7 mouse cellular contexts compared by ENCODE assay signal in the genomic region with DNA sequence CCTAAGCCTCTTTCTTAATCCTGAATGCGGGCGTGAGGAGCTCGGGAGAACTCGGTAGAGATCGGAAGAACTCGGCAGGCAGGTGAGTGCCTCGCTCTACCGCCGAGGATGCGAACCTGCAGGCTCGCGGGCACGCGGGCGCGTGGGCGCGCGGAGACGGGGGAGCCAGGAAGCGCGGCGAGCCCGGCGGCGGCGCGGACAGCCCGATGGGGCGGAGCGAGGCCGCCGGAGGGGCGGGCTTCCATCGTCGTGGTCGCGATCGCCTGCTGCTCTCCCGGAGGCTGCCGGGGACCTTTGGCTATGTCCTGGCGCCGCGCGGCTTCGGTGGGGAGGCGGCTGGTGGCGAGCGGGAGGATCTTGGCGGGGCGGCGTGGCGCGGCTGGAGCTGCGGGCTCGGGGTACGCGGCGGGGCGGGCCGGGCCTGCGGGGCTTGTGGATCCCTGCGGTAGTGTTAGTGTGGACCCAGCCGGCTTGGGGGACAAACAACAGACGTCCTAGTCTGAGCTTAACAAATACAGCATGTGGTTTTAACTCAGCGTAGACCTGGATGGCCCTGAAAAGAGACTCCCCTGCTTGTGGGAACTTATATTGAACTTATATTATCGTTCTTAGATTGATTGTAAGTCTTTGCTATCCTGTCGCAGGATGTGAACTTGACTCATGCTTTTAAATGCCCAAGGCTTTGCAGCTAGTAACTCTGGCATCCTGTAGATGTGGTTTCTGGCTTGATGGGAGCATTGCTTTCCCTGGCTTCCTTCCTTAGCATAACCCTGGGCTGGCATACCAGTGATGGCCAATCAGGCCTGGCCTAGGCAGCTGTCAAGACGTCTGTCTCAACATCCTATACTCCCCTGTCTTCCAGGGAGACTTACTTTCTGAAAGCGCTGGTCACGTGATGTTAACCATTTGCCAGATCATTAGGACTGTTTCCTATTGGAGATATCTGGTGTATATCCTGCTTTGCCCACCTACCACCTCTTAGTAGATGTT. TPM values are rescaled to one million over a fixed set of nuclear protein-coding genes. Genes with fewer than 3 reads are reported as not detected.
DNase-seq lines count a peak whose midpoint lies in the region; ATAC-seq lines count a peak whose summit lies in the region.

No protein-coding gene starts in this region.

- peak overlapping the region; percentile 69 for H3K4me2 ChIP-seq in embryonic facial prominence, embryonic 12.5 days (replicated peaks)
- H3K4me2 ChIP-seq in limb, embryonic 11.5 days (ENCODE audit: low read depth, severe bottlenecking): peak overlapping the region; percentile 71
- H3K4me2 ChIP-seq in midbrain, embryonic 14.5 days (ENCODE audit: low read length): peak overlapping the region; percentile 65

- H3K27ac ChIP-seq in embryonic facial prominence, embryonic 12.5 days: peak overlapping the region; percentile 81
- H3K27ac ChIP-seq in limb, embryonic 11.5 days (replicated peaks; ENCODE audit: low read depth, low read length): peak overlapping the region; percentile 47; the same call in 1 of the 2 replicates
- H3K27ac ChIP-seq in midbrain, embryonic 14.5 days (replicated peaks; ENCODE audit: low read depth, low read length): peak overlapping the region; percentile 90

- H3K9ac ChIP-seq in embryonic facial prominence, embryonic 12.5 days: peak overlapping the region; percentile 85
- peak overlapping the region; percentile 83 for H3K9ac ChIP-seq in limb, embryonic 11.5 days (ENCODE audit: low read length)
- peak overlapping the region; percentile 86 for H3K9ac ChIP-seq in midbrain, embryonic 14.5 days (replicated peaks; ENCODE audit: low read length)

- peak overlapping the region; percentile 75 for H3K4me3 ChIP-seq in embryonic facial prominence, embryonic 12.5 days
- H3K4me3 ChIP-seq in limb, embryonic 11.5 days (ENCODE audit: low read depth, low read length): peak overlapping the region; percentile 70
- peak overlapping the region; percentile 71 for H3K4me3 ChIP-seq in midbrain, embryonic 14.5 days (replicated peaks; ENCODE audit: low read depth, low read length)

- under 1% methylated on average over 71 of the region's 71 CpGs for WGBS in embryonic facial prominence, embryonic 12.5 days
- WGBS in limb, embryonic 11.5 days: under 1% methylated on average over 59 of the region's 71 CpGs
- WGBS in midbrain, embryonic 14.5 days: under 1% methylated on average over 71 of the region's 71 CpGs

- H3K4me1 ChIP-seq in embryonic facial prominence, embryonic 12.5 days: no peaks in the 10 kb centered on the region
- no peaks in the 10 kb centered on the region for H3K4me1 ChIP-seq in limb, embryonic 11.5 days (ENCODE audit: control insufficient read depth, insufficient read depth, low read length)
- no peaks in the 10 kb centered on the region for H3K4me1 ChIP-seq in midbrain, embryonic 14.5 days (ENCODE audit: control insufficient read depth, insufficient read depth, low read length)

- H3K36me3 ChIP-seq in embryonic facial prominence, embryonic 12.5 days: peaks cover 15% of the 10 kb centered on the region
- H3K36me3 ChIP-seq in limb, embryonic 11.5 days (ENCODE audit: control insufficient read depth, insufficient read depth, low read length): peaks cover 2% of the 10 kb centered on the region; the same call in 1 of the 2 replicates
- H3K36me3 ChIP-seq in midbrain, embryonic 14.5 days (ENCODE audit: control insufficient read depth, insufficient read depth, low read length): peaks cover 26% of the 10 kb centered on the region

- peak; percentile 90 for DNase-seq in adrenal gland, postnatal 25 days
- peak; percentile 99 for DNase-seq in heart, adult 11 months
- peak; percentile 92 for DNase-seq in kidney, adult 18-20 months
- peak; percentile 89 for DNase-seq in limb, embryonic 11.5 days (ENCODE audit: low spot score)
- DNase-seq in midbrain, embryonic 14.5 days: peak; percentile 97
- DNase-seq in spleen, adult 18-20 months: peak; percentile 83 to 92

- ATAC-seq in embryonic facial prominence, embryonic 12.5 days (ENCODE audit: insufficient number of reproducible peaks, insufficient read depth, low FRiP score, low TSS enrichment): peak; percentile 84
- peak; percentile 90 for ATAC-seq in limb, embryonic 11.5 days (ENCODE audit: insufficient number of reproducible peaks, low FRiP score, low TSS enrichment, low read depth)
- ATAC-seq in midbrain, embryonic 14.5 days (ENCODE audit: low FRiP score, low TSS enrichment): peak; percentile 91

- H3K9me3 ChIP-seq in embryonic facial prominence, embryonic 12.5 days: no peaks in the 10 kb centered on the region
- H3K9me3 ChIP-seq in limb, embryonic 11.5 days (ENCODE audit: control insufficient read depth, low read length): no peaks in the 10 kb centered on the region
- H3K9me3 ChIP-seq in midbrain, embryonic 14.5 days (ENCODE audit: control insufficient read depth, low read length): no peaks in the 10 kb centered on the region

- H3K27me3 ChIP-seq in embryonic facial prominence, embryonic 12.5 days: no peaks in the 10 kb centered on the region
- H3K27me3 ChIP-seq in limb, embryonic 11.5 days (ENCODE audit: control insufficient read depth, insufficient read depth, low read length): no peaks in the 10 kb centered on the region
- H3K27me3 ChIP-seq in midbrain, embryonic 14.5 days (ENCODE audit: control insufficient read depth, insufficient read depth, low read length): no peaks in the 10 kb centered on the region

RNA-seq across cellular contexts. Expression of a gene that starts 23.5 kb away (rescaled TPM):
- 86.3 and 89.7 TPM in 2 replicates for total RNA-seq in adrenal gland, postnatal 25 days (2021)
- 125 and 129 TPM in 2 replicates for polyA plus RNA-seq in embryonic facial prominence, embryonic 12.5 days (2016; fragmentation: Nextera tagmentation; extraction: Ambion mirVana)
- 71.1 and 79.4 TPM in 2 replicates for polyA plus RNA-seq in limb, embryonic 11.5 days (2014; fragmentation: Nextera tagmentation; extraction: Ambion mirVana)
- 99.9 and 117 TPM in 2 replicates for polyA plus RNA-seq in midbrain, embryonic 14.5 days (2014; fragmentation: Nextera tagmentation; extraction: Ambion mirVana)

RNA-seq across cellular contexts. Expression of a gene that starts 37.0 kb away (rescaled TPM):
- 98.2 and 110 TPM in 2 replicates for total RNA-seq in adrenal gland, postnatal 25 days (2021)
- polyA plus RNA-seq in embryonic facial prominence, embryonic 12.5 days (2016; fragmentation: Nextera tagmentation; extraction: Ambion mirVana): 37.3 and 38.1 TPM in 2 replicates
- 22.0 and 22.3 TPM in 2 replicates for polyA plus RNA-seq in limb, embryonic 11.5 days (2014; fragmentation: Nextera tagmentation; extraction: Ambion mirVana)
- 17.1 and 20.6 TPM in 2 replicates for polyA plus RNA-seq in midbrain, embryonic 14.5 days (2014; fragmentation: Nextera tagmentation; extraction: Ambion mirVana)

RNA-seq across cellular contexts. Expression of a gene that starts 37.2 kb away (rescaled TPM):
- total RNA-seq in adrenal gland, postnatal 25 days (2021): 13.2 and 14.6 TPM in 2 replicates
- 29.3 and 34.1 TPM in 2 replicates for polyA plus RNA-seq in embryonic facial prominence, embryonic 12.5 days (2016; fragmentation: Nextera tagmentation; extraction: Ambion mirVana)
- 22.3 and 25.5 TPM in 2 replicates for polyA plus RNA-seq in limb, embryonic 11.5 days (2014; fragmentation: Nextera tagmentation; extraction: Ambion mirVana)
- 28.8 and 45.9 TPM in 2 replicates for polyA plus RNA-seq in midbrain, embryonic 14.5 days (2014; fragmentation: Nextera tagmentation; extraction: Ambion mirVana)

RNA-seq across cellular contexts. Expression of a gene that starts 37.4 kb away (rescaled TPM):
- 24.5 and 34.8 TPM in 2 replicates for total RNA-seq in adrenal gland, postnatal 25 days (2021)
- polyA plus RNA-seq in embryonic facial prominence, embryonic 12.5 days (2016; fragmentation: Nextera tagmentation; extraction: Ambion mirVana): 78.3 and 81.0 TPM in 2 replicates
- 85.9 and 89.0 TPM in 2 replicates for polyA plus RNA-seq in limb, embryonic 11.5 days (2014; fragmentation: Nextera tagmentation; extraction: Ambion mirVana)
- 51.3 and 52.4 TPM in 2 replicates for polyA plus RNA-seq in midbrain, embryonic 14.5 days (2014; fragmentation: Nextera tagmentation; extraction: Ambion mirVana)

Comparison
In these comparisons a context has a peak if more than half of its experiments do, and no peak if none do; other contexts are left out.
1. Peak in every context shown above with its lines: DNase-seq, ATAC-seq, H3K4me3 ChIP-seq and H3K27ac ChIP-seq.